Mouse (Mus musculus): ENCODE data around the gene Kcnt2.

The Kcnt2 gene

DNA sequence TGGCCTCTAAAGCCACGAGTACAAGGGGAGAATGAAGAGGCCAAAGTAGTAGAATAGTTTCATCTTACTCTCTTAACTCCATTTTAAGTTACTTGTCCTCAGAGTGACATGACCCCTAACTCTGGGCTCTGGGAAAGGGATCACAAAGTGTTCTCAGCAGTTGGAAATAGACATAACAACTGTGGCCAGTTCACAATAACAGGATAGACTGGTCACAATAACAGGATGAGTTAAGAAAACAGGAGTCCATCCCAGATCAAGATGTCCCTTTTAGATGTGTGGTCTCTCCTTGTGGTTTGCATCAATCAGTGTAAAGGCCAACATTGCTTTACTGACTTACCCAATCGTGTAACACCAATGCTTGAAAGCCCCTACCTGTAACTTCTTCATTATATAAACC lies 132.8 kb downstream of the Kcnt2 start:
- DNase-seq (ENCODE audit: low read depth, low spot score), result no peak

DNA sequence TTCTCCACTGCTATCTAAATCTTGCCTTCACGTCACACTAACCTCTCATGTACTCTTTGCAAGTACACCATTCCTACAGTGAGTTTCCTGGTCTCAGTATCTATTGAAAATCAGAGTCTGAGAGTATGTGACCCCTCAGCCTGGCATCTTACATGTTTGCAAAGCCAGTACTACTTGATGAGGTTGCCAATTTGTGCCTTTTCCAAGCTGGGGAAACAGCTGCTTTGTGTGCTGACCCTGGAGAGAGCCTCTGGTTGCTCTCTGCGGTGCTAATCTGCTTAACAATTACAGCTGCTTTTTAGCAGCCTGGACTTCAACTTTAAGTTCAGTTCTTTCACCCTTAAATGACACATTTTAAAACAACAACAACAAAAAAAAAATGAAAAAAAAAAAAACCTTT lies 133.6 kb downstream of the Kcnt2 start:
- DNase-seq (ENCODE audit: low read depth, low spot score), result no peak

DNA sequence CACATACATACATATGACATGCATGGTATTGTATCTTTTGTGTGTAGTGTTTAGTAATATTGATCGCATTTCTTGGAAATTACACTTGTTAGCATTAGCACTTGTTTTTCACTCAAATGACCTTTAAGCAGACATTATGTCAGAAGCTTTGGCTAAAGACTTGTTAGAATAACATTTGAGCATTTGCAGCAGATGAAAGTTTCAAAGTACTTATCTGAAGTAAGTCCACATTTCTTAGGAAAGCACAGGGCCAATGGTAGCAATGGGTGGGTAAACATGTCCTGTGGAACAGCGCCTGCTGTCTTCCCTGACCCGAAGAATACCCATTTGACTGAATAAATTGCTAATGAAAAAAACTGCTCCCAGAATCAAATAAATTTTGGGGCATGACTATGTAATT lies 135.1 kb downstream of the Kcnt2 start:
- DNase-seq (ENCODE audit: low read depth, low spot score), result no peak

DNA sequence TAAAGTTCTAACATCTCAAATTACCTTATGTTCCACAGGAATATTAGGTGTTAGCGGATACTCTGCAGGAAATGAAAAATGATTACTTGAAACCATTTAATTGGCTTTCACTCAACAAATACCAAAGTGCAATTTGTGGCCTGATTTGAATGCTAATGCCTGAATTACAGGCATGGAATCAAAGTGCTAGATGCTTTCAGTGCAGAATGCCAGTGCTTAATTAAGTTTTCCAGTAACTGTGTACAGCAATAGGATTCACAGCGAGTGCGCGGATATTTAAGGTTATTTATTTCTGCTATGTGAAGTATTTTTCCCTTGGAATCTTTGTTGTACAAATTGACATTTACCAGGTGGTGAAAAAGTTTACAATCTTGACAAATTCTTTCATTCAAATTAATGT lies 144.3 kb downstream of the Kcnt2 start:
- DNase-seq (ENCODE audit: low read depth, low spot score), result no peak

DNA sequence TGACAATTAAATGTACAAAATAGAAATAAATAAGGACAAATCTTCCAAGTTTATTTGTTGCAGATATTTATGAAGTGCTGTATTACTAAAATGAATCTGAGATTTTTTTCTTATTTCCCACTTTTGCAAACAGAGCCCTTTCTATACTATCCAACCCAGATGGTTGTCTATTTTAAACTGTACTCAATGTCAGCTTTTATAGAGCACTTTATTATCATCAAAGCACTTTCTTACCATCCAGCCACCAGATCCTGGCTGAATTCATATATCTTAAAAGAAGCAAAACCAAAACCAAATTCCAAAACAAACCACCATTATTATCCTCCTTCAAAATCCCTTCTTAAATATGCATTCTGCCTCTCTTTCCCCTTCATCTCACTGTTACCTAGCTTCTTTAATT lies 151.8 kb downstream of the Kcnt2 start:
- peak; percentile 45 for DNase-seq (ENCODE audit: low read depth, low spot score)

DNA sequence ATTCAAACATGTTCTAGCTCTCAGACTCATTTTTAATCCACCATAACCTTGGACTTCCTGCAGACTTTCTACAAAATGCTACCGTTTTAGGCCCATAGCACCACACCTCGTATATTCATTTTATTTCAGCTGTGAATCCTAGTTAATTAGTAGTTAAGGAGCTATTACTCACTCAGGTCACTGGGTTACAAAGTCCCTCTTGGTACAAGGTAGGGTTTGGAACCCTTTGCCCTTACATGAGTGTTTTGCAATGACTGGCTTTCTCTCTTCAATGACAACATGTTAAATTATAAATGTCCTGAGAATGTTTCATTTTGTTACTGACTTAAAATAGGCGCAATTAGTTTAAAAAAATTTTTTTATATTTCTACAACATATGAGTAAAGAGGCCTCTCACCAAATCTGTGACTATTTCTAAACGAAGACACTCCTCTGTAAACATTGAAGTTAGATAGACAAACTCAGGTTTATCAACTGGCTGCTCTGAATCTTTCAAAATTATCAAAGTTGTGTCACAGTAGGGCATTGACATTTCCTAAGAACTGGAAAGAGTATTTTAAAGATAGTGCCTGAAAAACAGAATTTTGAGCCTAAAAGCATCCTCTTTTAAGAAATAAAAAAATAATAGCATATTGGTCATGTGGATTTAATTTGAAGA lies 160.8 kb downstream of the Kcnt2 start:
- no peak for DNase-seq (ENCODE audit: low read depth, low spot score)

DNA sequence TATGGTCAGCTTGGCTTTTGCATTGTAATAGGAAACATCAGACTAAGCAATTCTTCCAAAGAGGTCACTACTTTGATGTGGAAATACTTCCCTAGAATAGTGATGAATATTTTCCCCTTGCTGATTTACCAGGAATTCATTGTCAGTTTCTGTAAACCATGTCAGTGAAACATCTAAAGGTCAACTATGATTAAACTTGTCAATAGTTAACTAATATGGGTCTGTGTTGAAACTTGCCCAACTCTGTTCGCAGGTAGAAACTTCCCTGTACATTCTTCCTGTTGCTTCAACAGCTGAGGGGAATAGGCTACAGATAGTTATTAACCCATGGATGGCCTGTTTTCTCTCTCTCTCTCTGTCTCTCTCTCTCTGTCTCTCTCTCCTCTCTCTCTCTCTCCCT lies 169.8 kb downstream of the Kcnt2 start:
- no peak for DNase-seq (ENCODE audit: low read depth, low spot score)

DNA sequence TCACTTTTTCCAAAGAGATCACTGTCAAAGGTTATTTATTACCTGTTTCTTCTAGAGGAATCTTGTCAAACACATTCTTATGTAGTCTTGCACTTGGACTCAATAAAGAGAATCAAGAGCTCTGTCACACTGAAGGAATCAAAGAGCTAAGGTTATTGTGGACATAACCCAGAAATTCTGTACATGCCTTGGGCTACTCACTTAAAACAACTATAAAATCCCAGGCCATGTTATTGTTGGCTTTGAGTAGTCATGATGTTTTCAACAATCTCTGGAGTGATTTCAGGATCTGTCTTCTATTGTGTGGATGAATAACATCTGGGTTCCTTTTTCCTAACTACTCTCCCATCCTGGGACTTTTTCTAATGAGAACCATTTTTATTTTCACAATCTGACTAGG lies 177.0 kb downstream of the Kcnt2 start:
- no peak for DNase-seq (ENCODE audit: low read depth, low spot score)

DNA sequence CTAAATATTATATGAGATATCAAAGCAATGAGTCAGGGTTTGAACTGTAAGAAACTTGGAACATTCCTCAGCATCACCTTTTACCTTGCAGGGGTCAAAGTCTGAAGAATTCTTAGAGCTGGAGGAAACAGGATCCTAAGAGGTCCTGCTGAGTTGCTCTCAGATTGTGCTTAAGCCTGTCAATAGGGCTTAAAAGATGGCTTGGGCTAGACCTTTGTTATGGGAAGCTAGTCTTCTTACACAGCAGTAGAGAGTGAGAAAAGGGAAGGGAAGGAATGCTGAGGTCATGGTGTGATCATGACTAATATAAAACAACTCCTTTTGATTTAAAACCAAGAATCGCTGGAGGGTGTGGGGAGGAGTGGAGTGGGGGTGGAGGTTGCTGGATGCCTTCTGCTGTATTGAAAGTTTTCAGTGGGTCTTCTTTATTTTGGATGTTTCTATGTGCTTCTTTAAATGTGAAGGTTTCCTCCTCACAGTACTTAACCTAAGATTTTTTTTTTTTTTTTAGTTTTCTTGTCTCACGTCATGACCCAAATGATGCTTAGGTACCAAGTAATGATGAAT lies 183.4 kb downstream of the Kcnt2 start:
- DNase-seq (ENCODE audit: low read depth, low spot score), result no peak

DNA sequence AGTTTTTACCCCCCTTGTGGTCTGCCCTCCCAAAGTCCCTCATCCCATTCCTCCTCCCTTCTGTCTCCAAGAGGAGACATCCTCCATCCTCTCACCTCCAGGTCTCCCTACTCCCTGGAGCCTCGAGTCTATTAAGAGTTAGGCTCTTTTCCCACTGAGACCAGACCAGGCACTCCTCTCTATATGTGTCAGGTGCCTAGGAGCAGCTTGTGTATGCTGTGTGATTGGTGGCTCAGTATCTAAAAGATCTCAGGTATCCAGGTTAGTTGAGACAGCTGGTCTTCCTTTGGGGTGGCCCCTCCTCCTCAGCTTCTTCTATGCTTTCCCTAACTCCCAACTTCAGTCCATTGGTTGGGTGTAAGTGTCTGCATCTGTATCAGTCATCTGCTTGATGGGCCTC lies 186.1 kb downstream of the Kcnt2 start:
- DNase-seq (ENCODE audit: low read depth, low spot score), result no peak

DNA sequence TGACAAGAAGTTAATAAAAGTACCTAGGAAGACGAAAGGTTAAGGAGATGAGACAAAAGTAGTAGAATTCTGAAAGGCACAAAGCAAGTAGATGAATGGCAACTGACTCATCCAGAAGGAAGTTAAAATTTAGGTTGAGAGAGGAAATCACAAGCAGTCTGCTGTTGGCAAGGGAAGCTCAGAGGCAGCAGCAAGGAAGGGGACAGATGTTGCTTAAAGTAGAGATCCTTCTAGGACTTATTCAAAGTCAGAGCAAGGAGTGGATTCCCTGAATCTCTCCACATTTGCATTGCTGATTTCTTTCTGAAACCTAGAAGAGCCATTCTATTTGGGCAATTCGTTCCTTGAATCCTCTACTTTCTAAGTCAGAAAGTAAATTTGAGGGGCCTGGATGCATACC lies 188.8 kb downstream of the Kcnt2 start:
- DNase-seq (ENCODE audit: low read depth, low spot score), result peak; percentile 60

DNA sequence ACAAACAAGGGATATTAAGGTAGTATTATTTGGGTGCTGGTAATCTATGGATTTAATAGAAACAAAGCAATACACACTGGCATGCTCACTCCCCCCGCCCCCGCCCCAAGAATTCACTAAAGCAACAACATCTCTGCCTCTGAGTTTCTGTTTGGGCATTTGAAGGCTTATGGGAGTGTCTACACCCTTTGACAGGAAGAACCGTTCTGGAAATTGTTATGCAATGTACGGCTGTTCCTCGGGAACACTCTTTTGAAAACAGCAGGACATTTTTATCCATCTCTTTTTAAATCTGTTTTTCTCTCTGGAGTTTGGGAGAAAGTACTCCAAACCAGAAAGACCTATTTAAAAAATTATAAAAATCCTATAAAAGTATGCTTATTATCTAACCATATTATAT lies 192.2 kb downstream of the Kcnt2 start:
- DNase-seq (ENCODE audit: low read depth, low spot score), result peak; percentile 46

DNA sequence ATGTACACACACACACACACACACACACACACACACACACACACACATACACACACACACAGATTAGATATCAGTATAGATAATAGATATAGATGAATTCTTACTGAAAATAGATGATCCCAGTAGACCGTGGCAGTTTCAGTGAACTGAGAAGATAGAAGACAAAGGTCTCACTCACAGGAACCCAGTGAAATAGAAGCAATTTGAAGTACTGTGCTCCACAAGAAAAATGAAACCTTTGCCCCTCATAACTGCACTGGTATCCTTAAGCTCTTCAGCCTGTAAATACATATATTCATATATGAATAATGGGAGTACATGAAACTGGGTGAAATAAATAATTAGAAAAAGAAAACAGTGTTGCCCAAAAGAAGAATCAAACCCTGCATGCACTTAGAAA lies 197.9 kb downstream of the Kcnt2 start:
- no peak for DNase-seq (ENCODE audit: low read depth, low spot score)

DNA sequence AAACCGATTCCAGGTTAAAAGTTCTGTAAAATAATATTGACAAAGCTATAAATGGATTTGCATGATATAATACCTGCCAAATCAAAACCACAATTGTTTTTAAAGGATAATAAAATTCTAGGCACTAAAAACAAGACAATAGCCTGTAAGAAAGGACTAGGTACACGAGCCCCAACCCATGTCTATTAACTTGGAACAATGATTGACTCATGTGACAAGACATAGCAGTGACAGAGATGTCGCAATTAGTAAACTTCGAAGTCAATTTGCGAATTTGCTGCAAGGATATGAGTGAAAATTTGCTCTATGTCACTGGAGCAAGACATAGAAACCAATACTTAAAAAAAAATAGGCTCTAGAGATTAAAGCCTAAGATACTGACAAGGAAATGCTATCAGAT lies 198.4 kb downstream of the Kcnt2 start:
- no peak for DNase-seq (ENCODE audit: low read depth, low spot score)

DNA sequence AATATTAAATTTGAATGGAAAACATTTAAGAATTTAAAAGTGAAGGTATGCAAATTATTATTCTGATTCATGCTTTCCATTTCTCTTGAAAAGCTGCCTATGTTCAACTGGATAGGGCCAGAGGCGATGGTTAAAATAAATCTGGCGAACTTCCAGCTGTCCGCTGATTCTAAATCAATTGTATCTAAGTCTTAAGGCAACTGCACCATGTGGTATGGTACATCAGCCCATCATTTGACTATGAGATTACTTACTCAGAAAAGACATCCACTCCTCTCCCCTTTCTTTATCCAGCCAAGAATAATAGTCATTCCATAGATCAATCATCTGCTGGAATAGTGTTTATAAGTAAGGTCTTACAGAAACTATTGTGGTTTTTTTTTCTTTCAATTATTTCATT lies 205.5 kb downstream of the Kcnt2 start:
- no peak for DNase-seq (ENCODE audit: low read depth, low spot score)

DNA sequence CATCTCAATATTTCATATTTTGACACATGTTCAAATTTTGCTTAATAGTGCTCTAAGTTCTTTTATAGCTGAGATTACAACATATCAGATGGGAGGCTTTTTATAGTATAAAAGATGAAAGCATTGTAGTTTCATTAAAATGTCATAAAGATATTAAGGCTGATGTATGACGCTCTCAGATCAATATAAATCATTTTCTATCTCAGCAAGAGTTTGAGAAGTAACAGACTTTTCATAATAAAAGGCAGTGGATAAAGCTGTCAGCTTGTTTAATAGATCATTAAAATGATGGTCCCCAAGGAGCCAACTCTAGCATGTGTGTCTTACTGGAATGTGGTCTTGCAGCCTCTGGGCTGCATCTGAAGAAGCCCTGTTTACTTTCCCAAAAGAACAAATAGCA lies 206.0 kb downstream of the Kcnt2 start:
- no peak for DNase-seq (ENCODE audit: low read depth, low spot score)

DNA sequence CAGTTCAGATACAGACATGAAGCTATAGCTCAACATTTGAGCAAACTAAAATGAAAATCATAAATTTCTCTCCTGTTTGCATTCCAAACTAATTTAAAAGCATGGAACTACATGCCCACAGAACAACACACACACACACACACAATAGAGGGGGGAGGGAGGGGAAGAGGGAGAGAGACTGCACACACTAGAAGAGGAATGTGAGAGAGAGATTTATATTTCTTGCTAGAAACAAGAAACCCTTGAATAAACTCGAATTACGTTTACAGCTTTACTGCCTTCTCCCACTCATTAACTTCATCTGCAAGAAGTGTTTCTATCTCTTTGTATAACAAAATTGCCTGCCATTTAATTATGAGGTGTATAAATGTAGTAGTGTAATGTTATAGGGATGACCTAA lies 209.9 kb downstream of the Kcnt2 start:
- no peak for DNase-seq (ENCODE audit: low read depth, low spot score)

DNA sequence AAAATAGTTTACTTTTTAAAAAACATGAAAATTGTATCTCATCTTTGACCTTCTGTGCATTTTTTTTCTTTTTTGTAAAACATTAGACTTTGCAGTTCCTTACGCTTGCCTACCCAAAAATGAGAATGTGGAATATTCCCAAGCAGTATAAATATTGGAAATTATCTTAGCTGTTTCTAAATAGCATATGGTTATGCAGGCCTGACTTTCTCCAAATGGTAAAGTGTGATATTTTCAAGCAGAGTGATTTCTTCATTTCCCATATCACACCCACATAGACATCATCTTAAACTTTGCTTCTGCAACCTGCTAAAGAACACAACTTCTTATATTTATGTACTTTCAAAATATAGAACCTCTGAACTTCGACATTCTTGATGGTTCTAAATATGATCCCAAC lies 210.9 kb downstream of the Kcnt2 start:
- DNase-seq (ENCODE audit: low read depth, low spot score), result peak; percentile 62

DNA sequence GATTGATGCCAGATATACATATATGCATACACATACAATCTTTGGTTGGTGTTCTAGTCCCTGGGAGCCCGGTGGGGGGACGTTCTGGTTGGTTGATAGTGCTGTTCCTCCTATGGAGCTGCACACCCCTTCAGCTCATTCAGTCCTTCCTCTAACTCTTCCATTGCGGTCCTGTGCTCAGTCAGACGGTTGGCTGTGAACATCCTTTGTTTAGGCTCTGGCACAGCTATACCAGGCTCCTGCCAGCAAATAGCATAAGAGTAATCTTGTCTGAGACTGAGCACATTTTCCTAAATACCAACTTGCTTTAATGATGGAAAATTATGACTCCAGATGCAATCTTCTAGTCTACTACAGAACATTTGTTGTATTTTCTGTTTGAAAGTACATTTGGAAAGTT lies 222.4 kb downstream of the Kcnt2 start:
- DNase-seq (ENCODE audit: low read depth, low spot score), result no peak

DNA sequence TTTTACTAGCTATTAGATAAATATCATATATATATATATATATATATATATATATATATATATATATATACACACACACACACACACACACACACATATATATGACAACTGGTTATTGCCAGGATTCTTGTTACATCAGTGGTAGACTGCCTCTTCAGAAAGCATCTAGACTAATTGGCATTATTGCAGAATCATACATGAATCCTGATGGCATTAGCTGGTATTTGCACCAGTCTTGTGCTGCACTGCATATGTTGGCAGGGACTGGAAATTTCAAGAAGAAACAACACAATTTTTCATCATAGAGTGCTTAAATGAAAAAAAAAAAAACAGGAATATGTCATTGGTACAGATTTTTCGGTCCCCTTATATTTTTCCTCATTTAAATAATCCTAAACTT lies 223.6 kb downstream of the Kcnt2 start:
- no peak for DNase-seq (ENCODE audit: low read depth, low spot score)

DNA sequence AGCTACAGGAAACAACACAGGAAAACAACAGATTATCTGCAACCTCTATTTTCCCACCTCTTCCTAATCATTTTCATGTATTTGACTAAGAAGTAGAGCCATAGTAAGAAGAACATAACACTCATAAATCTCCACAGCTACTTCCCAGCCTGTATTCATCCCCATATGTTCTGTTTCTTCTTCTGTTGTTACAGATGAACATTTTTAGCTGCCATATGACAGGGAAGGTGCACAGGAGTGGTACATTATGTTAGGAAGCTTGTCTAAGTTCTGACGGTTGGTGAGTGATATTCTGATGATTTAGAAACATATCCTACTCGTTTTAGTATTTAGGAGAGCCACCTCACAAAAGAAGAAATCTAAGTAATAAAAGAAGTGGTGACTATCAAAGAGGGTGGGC lies 231.0 kb downstream of the Kcnt2 start:
- DNase-seq (ENCODE audit: low read depth, low spot score), result peak; percentile 64

DNA sequence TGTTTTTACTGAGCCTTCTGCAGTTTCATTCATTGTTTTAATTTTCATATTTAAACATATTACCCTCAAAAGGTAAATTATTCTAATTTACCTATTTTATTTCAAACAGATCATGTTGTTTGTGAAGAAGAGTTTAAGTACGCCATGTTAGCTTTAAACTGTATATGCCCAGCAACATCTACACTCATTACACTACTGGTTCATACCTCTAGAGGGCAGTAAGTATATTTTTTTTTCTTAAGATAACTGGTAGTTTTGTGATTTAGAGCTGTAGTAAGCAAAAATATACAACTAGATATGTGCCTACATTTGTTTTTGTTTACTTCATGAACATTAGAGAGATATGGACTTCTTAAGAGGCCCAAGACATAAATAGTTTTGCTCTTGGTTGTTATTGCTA lies 238.1 kb downstream of the Kcnt2 start:
- DNase-seq (ENCODE audit: low read depth, low spot score), result no peak

DNA sequence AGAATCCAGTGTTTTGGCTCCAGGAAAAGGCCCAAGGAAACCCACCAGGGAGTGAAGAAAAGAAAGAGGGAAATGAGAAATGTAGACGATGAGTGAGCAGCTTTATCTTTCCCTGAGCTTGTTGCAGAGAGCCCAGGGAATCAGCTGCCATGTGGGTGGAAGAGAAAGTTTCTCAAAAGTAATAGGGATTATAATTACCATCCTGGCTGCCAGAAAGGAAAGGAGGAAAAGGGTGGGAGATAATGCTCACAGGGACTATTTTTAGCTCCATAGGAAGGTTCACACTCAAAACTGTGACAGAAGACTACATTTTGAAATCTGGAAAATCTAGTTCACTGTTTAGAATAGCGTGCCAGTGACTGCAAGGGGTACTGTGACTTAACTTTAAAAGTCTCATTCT lies 243.9 kb downstream of the Kcnt2 start:
- peak; percentile 91 for DNase-seq (ENCODE audit: low read depth, low spot score)

DNA sequence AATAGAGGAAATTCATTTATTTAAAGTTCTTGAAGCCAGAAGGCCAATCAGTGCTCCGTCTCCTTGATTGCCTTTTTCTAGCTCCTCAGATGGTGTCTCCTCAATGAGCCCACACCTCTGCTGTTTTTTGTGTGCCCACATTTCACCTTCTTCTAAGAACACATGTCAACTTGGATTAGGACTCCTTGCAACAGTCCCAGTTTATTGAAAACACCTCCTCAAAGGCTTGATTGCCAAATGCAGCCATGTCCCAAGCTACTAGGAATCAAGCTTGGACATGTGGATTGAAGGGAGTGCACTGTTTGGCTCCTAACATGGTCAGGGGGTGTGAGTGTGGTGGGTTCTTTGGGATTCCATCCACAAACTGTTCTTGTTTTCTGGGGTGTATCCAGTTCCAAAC lies 245.4 kb downstream of the Kcnt2 start:
- peak; percentile 68 for DNase-seq (ENCODE audit: low read depth, low spot score)

All from telencephalon, adult 2 months (tissue).